Mouse (Mus musculus) stomach, embryonic 16.5 days (tissue): ENCODE measurements around the gene Os9. TPM values are rescaled to one million over a fixed set of nuclear protein-coding genes. Genes with fewer than 3 reads are reported as not detected.

Experiments
- ATAC-seq: fragments of 200-750 bp; cut with Nextera tagmentation; 2 replicates; pipeline ENCODE4 v1.8.0; 2017; ENCODE audit warnings: moderate number of reproducible peaks, moderate TSS enrichment; ENCODE audit not compliant: insufficient read depth, low FRiP score
- H3K27ac ChIP-seq: fragments of 300-500 bp; sonication (generic); 2 replicates; pipeline ENCODE4 v1.5.1; 2014; ENCODE audit warnings: low read length
- H3K27me3 ChIP-seq: fragments of 300-500 bp; sonication (generic); 2 replicates; pipeline ENCODE4 v1.6.1; 2014; ENCODE audit warnings: low read length, control low read depth, mixed read lengths; ENCODE audit not compliant: control insufficient read depth, insufficient read depth
- H3K36me3 ChIP-seq: fragments of 300-500 bp; sonication (generic); 2 replicates; pipeline ENCODE4 v1.6.1; 2014; ENCODE audit warnings: low read length; ENCODE audit not compliant: control insufficient read depth, insufficient read depth
- H3K4me1 ChIP-seq: fragments of 300-500 bp; sonication (generic); 2 replicates; pipeline ENCODE4 v1.6.1; 2014; ENCODE audit warnings: low read length, control low read depth, mixed read lengths; ENCODE audit not compliant: control insufficient read depth, insufficient read depth
- H3K4me2 ChIP-seq: fragments of 300-500 bp; sonication (generic); 2 replicates; pipeline ENCODE4 v1.6.1; 2014; ENCODE audit warnings: low read depth, low read length, mixed read lengths
- H3K4me3 ChIP-seq: fragments of 300-500 bp; sonication (generic); replicated peaks from 2 replicates; pipeline ENCODE4 v1.5.1; 2014; ENCODE audit warnings: mild to moderate bottlenecking, low read length
- H3K9ac ChIP-seq: fragments of 300-500 bp; sonication (generic); 2 replicates; pipeline ENCODE4 v1.6.1; 2014; ENCODE audit warnings: low read length
- H3K9me3 ChIP-seq: fragments of 300-500 bp; sonication (generic); replicated peaks from 2 replicates; pipeline ENCODE4 v1.6.1; 2016; ENCODE audit warnings: low read length, control low read depth; ENCODE audit not compliant: control insufficient read depth
- WGBS: fragments of 180-500 bp; shearing (Covaris S2); extraction: QIAGEN DNeasy Blood & Tissue Kit; methylation state at CpG from one replicate; pipeline ENCODE4 v1.1.7; 2014; 5-methylcytosine and 5-hydroxymethylcytosine counted together
- polyA plus RNA-seq: library from polyadenylated mRNA; unstranded; fragments of >200 nt; fragmentation: Nextera tagmentation; extraction: Ambion mirVana; gene quantifications from 2 replicates; pipeline ENCODE4 v1.2.1, GENCODE M21; 2015

Os9 gene
- polyA plus RNA-seq, 1 experiment from 2014 or later, result 114 TPM

- H3K9me3 ChIP-seq, result no peaks in the 10 kb centered on the region
- 86% methylated on average over 10 of the region's 10 CpGs for WGBS
- no peak overlapping the region for H3K27ac ChIP-seq
- no peaks in the 10 kb centered on the region for H3K27me3 ChIP-seq
- no peak overlapping the region for H3K4me2 ChIP-seq
- H3K9ac ChIP-seq, result no peak overlapping the region
- H3K36me3 ChIP-seq, result peaks cover 10% of the 10 kb centered on the region; the same call in 1 of the 2 replicates
- peaks cover 5% of the 10 kb centered on the region; the same call in 1 of the 2 replicates for H3K4me1 ChIP-seq
- no peak overlapping the region for H3K4me3 ChIP-seq
- ATAC-seq, result no peak
Observed at GRCm38 (mm10) chr10:127099191-127099590, 21.7 kb downstream of the Os9 start.

GRCm38 (mm10) chr10:127098514-127098913, 22.4 kb downstream of the Os9 start:
- ATAC-seq, result no peak
- H3K27ac ChIP-seq, result no peak overlapping the region
- WGBS, result 79% methylated on average over 20 of the region's 20 CpGs
- H3K9ac ChIP-seq, result no peak overlapping the region
- no peaks in the 10 kb centered on the region for H3K9me3 ChIP-seq
- H3K4me1 ChIP-seq, result peaks cover 5% of the 10 kb centered on the region; the same call in 1 of the 2 replicates
- no peak overlapping the region for H3K4me3 ChIP-seq
- no peak overlapping the region for H3K4me2 ChIP-seq
- peaks cover 10% of the 10 kb centered on the region; the same call in 1 of the 2 replicates for H3K36me3 ChIP-seq
- H3K27me3 ChIP-seq, result no peaks in the 10 kb centered on the region

GRCm38 (mm10) chr10:127094382-127094802, 26.5 kb downstream of the Os9 start:
- Histone ChIP-seq H3K4me2 (no peak overlapping the region), H3K9ac (no peak overlapping the region), H3K27me3 (peaks cover 37% of the 10 kb centered on the region), H3K4me3 (no peak overlapping the region), H3K36me3 (peaks cover 10% of the 10 kb centered on the region; the same call in 1 of the 2 replicates), H3K27ac (no peak overlapping the region), H3K9me3 (no peaks in the 10 kb centered on the region), H3K4me1 (peaks cover 17% of the 10 kb centered on the region)
- peak; percentile 44; the same call in 1 of the 2 replicates for ATAC-seq
- 26% methylated on average over 7 of the region's 7 CpGs for WGBS

GRCm38 (mm10) chr10:127092742-127093141, 28.2 kb downstream of the Os9 start:
- Histone ChIP-seq H3K4me1 (peaks cover 17% of the 10 kb centered on the region), H3K36me3 (peaks cover 10% of the 10 kb centered on the region; the same call in 1 of the 2 replicates), H3K4me3 (no peak overlapping the region), H3K27ac (no peak overlapping the region), H3K27me3 (peaks cover 41% of the 10 kb centered on the region), H3K9me3 (no peaks in the 10 kb centered on the region), H3K9ac (no peak overlapping the region), H3K4me2 (no peak overlapping the region)
- WGBS, result 40% methylated on average over 4 of the region's 4 CpGs
- no peak for ATAC-seq

GRCm38 (mm10) chr10:127091507-127092396, 29.2 kb downstream of the Os9 start:
- Histone ChIP-seq H3K4me3 (peak overlapping the region; percentile 32), H3K4me2 (peak overlapping the region; percentile 32), H3K9me3 (no peaks in the 10 kb centered on the region), H3K4me1 (peaks cover 17% of the 10 kb centered on the region), H3K27ac (no peak overlapping the region), H3K27me3 (peaks cover 45% of the 10 kb centered on the region), H3K9ac (no peak overlapping the region), H3K36me3 (peaks cover 10% of the 10 kb centered on the region; the same call in 1 of the 2 replicates)
- 12% methylated on average over 51 of the region's 51 CpGs for WGBS
- ATAC-seq, result peak; percentile 36; the same call in 1 of the 2 replicates

- Histone ChIP-seq H3K36me3 (peaks cover under 1% of the 10 kb centered on the region; the same call in 1 of the 2 replicates), H3K27me3 (peaks cover 45% of the 10 kb centered on the region), H3K9me3 (no peaks in the 10 kb centered on the region), H3K4me1 (peaks cover 17% of the 10 kb centered on the region), H3K27ac (no peak overlapping the region), H3K4me3 (peak overlapping the region; percentile 32), H3K4me2 (peak overlapping the region; percentile 32), H3K9ac (no peak overlapping the region)
- 11% methylated on average over 57 of the region's 57 CpGs for WGBS
- ATAC-seq, result no peak
Observed at GRCm38 (mm10) chr10:127090560-127091411, 30.1 kb downstream of the Os9 start.

GRCm38 (mm10) chr10:127085633-127086032, 35.3 kb downstream of the Os9 start:
- no peak for ATAC-seq
- no peak overlapping the region for H3K9ac ChIP-seq
- H3K27ac ChIP-seq, result no peak overlapping the region
- H3K9me3 ChIP-seq, result no peaks in the 10 kb centered on the region
- H3K4me3 ChIP-seq, result no peak overlapping the region
- no peak overlapping the region for H3K4me2 ChIP-seq
- H3K36me3 ChIP-seq, result no peaks in the 10 kb centered on the region
- H3K27me3 ChIP-seq, result peaks cover 51% of the 10 kb centered on the region
- peaks cover 10% of the 10 kb centered on the region; the same call in 1 of the 2 replicates for H3K4me1 ChIP-seq
- WGBS, result 60% methylated on average over 6 of the region's 6 CpGs

- no peak overlapping the region for H3K27ac ChIP-seq
- 79% methylated on average over 9 of the region's 9 CpGs for WGBS
- H3K27me3 ChIP-seq, result peaks cover 51% of the 10 kb centered on the region
- ATAC-seq, result no peak
- H3K9me3 ChIP-seq, result no peaks in the 10 kb centered on the region
- no peaks in the 10 kb centered on the region for H3K36me3 ChIP-seq
- no peak overlapping the region for H3K4me3 ChIP-seq
- H3K9ac ChIP-seq, result no peak overlapping the region
- no peak overlapping the region for H3K4me2 ChIP-seq
- peaks cover 14% of the 10 kb centered on the region for H3K4me1 ChIP-seq
Observed at GRCm38 (mm10) chr10:127085052-127085451, 35.9 kb downstream of the Os9 start.
